Mouse (Mus musculus) regulatory T cell (primary cell): ENCODE measurements around the gene Scube1.

Experiments used
- in situ Hi-C: fragments of 300-600 bp; cut with MboI, MseI; formaldehyde crosslinking; loops from one replicate; pipeline ENCODE4 v1.15.1; 2025; ENCODE audit warnings: high pct_unique_total_duplicates

The Scube1 gene

GRCm38 (mm10) chr15:83665993-83666392 is 58.8 kb downstream of the Scube1 start:
- in situ Hi-C loops: no loop called here

GRCm38 (mm10) chr15:83664722-83665121 is 60.1 kb downstream of the Scube1 start:
- in situ Hi-C loops: loop anchor here (5.0 kb wide), 1 partner anchor 103 kb away; no protein-coding TSS in a partner anchor

- in situ Hi-C loops: loop anchor here (5.0 kb wide), 1 partner anchor 104 kb away; no protein-coding TSS in a partner anchor
Measured at GRCm38 (mm10) chr15:83663066-83663465, 61.8 kb downstream of the Scube1 start.

GRCm38 (mm10) chr15:83662106-83662505 is 62.7 kb downstream of the Scube1 start:
- in situ Hi-C loops: loop anchor here (5.0 kb wide), 1 partner anchor 105 kb away; no protein-coding TSS in a partner anchor

GRCm38 (mm10) chr15:83642518-83642917 is 82.3 kb downstream of the Scube1 start:
- in situ Hi-C loops: no loop called here

- in situ Hi-C loops: no loop called here
Measured at GRCm38 (mm10) chr15:83640208-83640607, 84.6 kb downstream of the Scube1 start.

- in situ Hi-C loops: loop anchor here (10.0 kb wide), 1 partner anchor 1916 kb away; no protein-coding TSS in a partner anchor
Measured at GRCm38 (mm10) chr15:83639160-83639559, 85.7 kb downstream of the Scube1 start.

- in situ Hi-C loops: loop anchor here (10.0 kb wide), 1 partner anchor 1916 kb away; no protein-coding TSS in a partner anchor
Measured at GRCm38 (mm10) chr15:83638196-83638899, 86.5 kb downstream of the Scube1 start.

- in situ Hi-C loops: loop anchor here (10.0 kb wide), 1 partner anchor 1918 kb away; no protein-coding TSS in a partner anchor
Measured at GRCm38 (mm10) chr15:83636759-83637158, 88.1 kb downstream of the Scube1 start.

- in situ Hi-C loops: loop anchor here (10.0 kb wide), 1 partner anchor 1920 kb away; no protein-coding TSS in a partner anchor
Measured at GRCm38 (mm10) chr15:83635251-83635650, 89.6 kb downstream of the Scube1 start.

GRCm38 (mm10) chr15:83634076-83634475 is 90.7 kb downstream of the Scube1 start:
- in situ Hi-C loops: loop anchor here (10.0 kb wide), 1 partner anchor 1921 kb away; no protein-coding TSS in a partner anchor

GRCm38 (mm10) chr15:83631071-83631470 is 93.8 kb downstream of the Scube1 start:
- in situ Hi-C loops: loop anchor here (10.0 kb wide), 1 partner anchor 1924 kb away; no protein-coding TSS in a partner anchor

- in situ Hi-C loops: loop anchor here (10.0 kb wide), 1 partner anchor 1925 kb away; no protein-coding TSS in a partner anchor
Measured at GRCm38 (mm10) chr15:83629716-83630115, 95.1 kb downstream of the Scube1 start.

- in situ Hi-C loops: no loop called here
Measured at GRCm38 (mm10) chr15:83626142-83626645, 98.6 kb downstream of the Scube1 start.

GRCm38 (mm10) chr15:83615245-83615644 is 109.6 kb downstream of the Scube1 start:
- in situ Hi-C loops: no loop called here

GRCm38 (mm10) chr15:83607115-83607802 is 117.6 kb downstream of the Scube1 start:
- in situ Hi-C loops: no loop called here

- in situ Hi-C loops: no loop called here
Measured at GRCm38 (mm10) chr15:83606700-83607099, 118.1 kb downstream of the Scube1 start.

- in situ Hi-C loops: no loop called here
Measured at GRCm38 (mm10) chr15:83606216-83606615, 118.6 kb downstream of the Scube1 start.

- in situ Hi-C loops: no loop called here
Measured at GRCm38 (mm10) chr15:83603426-83603825, 121.4 kb downstream of the Scube1 start.

- in situ Hi-C loops: no loop called here
Measured at GRCm38 (mm10) chr15:83603046-83603396, 121.8 kb downstream of the Scube1 start.

GRCm38 (mm10) chr15:83602372-83603045 is 122.3 kb downstream of the Scube1 start:
- in situ Hi-C loops: no loop called here

GRCm38 (mm10) chr15:83601185-83601584 is 123.6 kb downstream of the Scube1 start:
- in situ Hi-C loops: no loop called here
